Mouse (Mus musculus): ENCODE measurements around the gene Dhx38. TPM values are rescaled to one million over a fixed set of nuclear protein-coding genes. Genes with fewer than 3 reads are reported as not detected.

Gene Dhx38
- total RNA-seq, 2 experiments from 2014 or later = 18.7 to 19.9 TPM

- DNase-seq = no peak
Measured at GRCm38 (mm10) chr8:109544049-109544448, 21.6 kb downstream of the Dhx38 start.

GRCm38 (mm10) chr8:109542748-109543519, 22.7 kb downstream of the Dhx38 start:
- DNase-seq = no peak

DNA sequence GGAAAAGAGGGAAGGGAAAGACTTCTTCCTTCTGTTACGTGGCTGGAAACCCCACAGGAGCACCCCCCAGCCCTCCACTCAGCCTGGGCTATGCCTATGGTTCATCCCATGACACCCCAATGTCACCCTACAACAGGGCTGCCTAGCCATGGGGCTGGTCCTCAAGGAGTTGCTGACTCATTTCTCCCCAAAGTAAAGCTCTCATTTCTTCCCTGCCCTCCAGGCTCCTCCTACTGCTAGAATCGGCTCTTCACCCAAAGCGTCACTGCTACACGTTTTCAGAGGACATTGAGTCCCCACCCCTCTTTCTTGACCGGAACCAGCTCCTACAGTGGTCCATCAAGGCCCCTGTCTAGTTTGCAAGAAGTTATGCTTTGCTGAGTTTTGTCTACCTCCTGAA, 23.5 kb downstream of the Dhx38 start:
- DNase-seq = no peak

GRCm38 (mm10) chr8:109536703-109537102, 29.0 kb downstream of the Dhx38 start:
- peak; percentile 87 for DNase-seq

DNA sequence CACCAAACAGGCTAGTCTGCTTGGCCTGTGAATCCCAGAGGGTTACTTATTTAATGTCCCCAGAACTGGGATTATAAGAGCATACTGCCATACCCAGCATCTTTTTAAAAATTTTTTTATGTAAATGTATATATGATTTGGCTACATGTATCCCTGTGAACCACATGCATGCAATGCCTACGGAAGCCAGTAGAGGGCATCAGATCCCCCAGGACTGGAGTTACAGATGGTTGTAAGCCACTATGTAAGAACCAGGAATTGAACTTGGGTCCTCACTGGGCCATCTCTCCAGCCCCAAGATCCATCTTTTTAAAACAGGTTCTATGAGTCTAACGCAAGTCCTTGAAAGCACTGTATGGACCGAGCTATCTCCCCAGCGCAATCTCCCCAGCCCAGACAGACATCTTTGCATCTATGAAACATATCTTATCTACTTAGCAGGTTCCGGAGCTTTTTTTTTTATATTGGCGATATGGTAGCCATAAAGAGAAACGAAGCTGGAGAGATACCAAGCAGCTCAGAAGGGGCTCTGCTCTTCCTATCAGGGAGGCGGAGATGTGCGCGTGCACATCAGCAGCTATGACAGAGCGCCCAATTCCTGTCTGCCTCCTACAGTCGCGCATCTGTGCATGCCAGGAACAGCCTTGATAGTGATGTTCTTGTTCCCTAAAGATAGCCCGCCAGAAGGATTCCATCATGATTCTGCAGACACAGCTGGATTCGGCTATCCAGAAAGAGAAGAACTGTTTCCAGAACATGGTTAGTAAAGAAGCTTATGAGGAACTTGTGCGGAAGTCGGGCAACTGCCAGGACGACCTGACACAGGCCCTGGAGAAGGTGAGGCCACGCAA, 30.3 kb downstream of the Dhx38 start:
- peak; percentile 54 for DNase-seq

- DNase-seq = no peak
Measured at GRCm38 (mm10) chr8:109524008-109524407, 41.7 kb downstream of the Dhx38 start.

DNA sequence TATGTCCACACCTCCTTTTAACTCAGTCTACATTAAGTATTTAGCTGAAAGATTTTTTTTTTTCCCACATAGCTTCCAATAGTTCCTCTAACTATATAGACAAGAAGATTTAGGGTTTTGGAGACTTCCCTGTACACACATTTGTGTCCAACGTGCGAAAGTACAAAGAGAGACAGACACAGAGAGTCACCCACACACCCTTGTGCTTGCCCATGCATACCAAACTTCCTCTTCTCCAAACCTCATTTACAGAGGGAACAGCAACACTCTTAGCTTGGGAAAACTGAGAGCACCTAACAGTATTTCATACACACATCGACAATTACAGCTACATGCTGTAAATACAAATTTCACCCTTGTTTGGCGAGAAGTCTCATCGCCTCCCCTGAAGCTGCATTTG, 60.1 kb downstream of the Dhx38 start:
- no peak for DNase-seq

GRCm38 (mm10) chr8:109503566-109503965, 62.1 kb downstream of the Dhx38 start:
- no peak for DNase-seq

- no peak for DNase-seq
Measured at GRCm38 (mm10) chr8:109499009-109499717, 66.5 kb downstream of the Dhx38 start.

Other genes starting within 250 kb of the Dhx38 start
- not detected for gene Pmfbp1, start 71.8 kb downstream of the Dhx38 start, total RNA-seq (2021)
- gene Txnl4b, start within 50 bp of the Dhx38 start, total RNA-seq (2021) = 1 to 10 TPM; 5.6 to 6.7 TPM
- gene Hp, start 13.3 kb upstream of the Dhx38 start, total RNA-seq (2021) = 1 to 10 TPM in 1 of 2 experiments, under 1 TPM in 1; 0.99 to 1.2 TPM
- 10 to 100 TPM; 19.6 to 23.1 TPM for gene Dhodh, start 42.8 kb upstream of the Dhx38 start, total RNA-seq (2021)
- not detected for gene Pkd1l3, start 48.7 kb upstream of the Dhx38 start, total RNA-seq (2021)
- gene Ist1, start 127.4 kb upstream of the Dhx38 start, total RNA-seq (2021) = 10 to 100 TPM; 60.4 to 64.6 TPM
- 10 to 100 TPM; 23.3 to 24.3 TPM for gene Zfp821, start 139.7 kb upstream of the Dhx38 start, total RNA-seq (2021)
- 10 to 100 TPM; 33.6 to 34.4 TPM for gene Atxn1l, start 171.9 kb upstream of the Dhx38 start, total RNA-seq (2021)
- gene Ap1g1, start 212.7 kb upstream of the Dhx38 start, total RNA-seq (2021) = 10 to 100 TPM; 51.8 to 55.9 TPM

All from heart, postnatal 4 days (tissue).